Mouse (Mus musculus) intestine, embryonic 16.5 days (tissue): ENCODE measurements around the gene Pou3f1. TPM values are rescaled to one million over a fixed set of nuclear protein-coding genes. Genes with fewer than 3 reads are reported as not detected.

Experiments
- ATAC-seq: fragments of 200-750 bp; cut with Nextera tagmentation; 2 replicates; pipeline ENCODE4 v1.8.0; 2017; ENCODE audit warnings: moderate TSS enrichment, moderate library complexity
- H3K27ac ChIP-seq: fragments of 300-500 bp; sonication (generic); 2 replicates; pipeline ENCODE4 v1.5.1; 2014; ENCODE audit warnings: mild to moderate bottlenecking, low read length
- H3K27me3 ChIP-seq: fragments of 300-500 bp; sonication (generic); replicated peaks from 2 replicates; pipeline ENCODE4 v1.6.1; 2014; ENCODE audit warnings: low read length, control low read depth, mixed read lengths; ENCODE audit not compliant: control insufficient read depth, insufficient read depth
- H3K36me3 ChIP-seq: fragments of 300-500 bp; sonication (generic); 2 replicates; pipeline ENCODE4 v1.6.1; 2014; ENCODE audit warnings: low read length, control low read depth; ENCODE audit not compliant: control insufficient read depth, insufficient read depth
- H3K4me1 ChIP-seq: fragments of 300-500 bp; sonication (generic); 2 replicates; pipeline ENCODE4 v1.6.1; 2014; ENCODE audit warnings: low read length, control low read depth, mixed read lengths; ENCODE audit not compliant: control insufficient read depth, insufficient read depth
- H3K4me2 ChIP-seq: fragments of 300-500 bp; sonication (generic); 2 replicates; pipeline ENCODE4 v1.6.1; 2014; ENCODE audit warnings: low read depth, low read length, control low read depth
- H3K4me3 ChIP-seq: fragments of 300-500 bp; sonication (generic); 2 replicates; pipeline ENCODE4 v1.5.1; 2014; ENCODE audit warnings: mild to moderate bottlenecking, low read length
- H3K9ac ChIP-seq: fragments of 300-500 bp; sonication (generic); 2 replicates; pipeline ENCODE4 v1.6.1; 2014; ENCODE audit warnings: low read depth, low read length
- H3K9me3 ChIP-seq: fragments of 300-500 bp; sonication (generic); 2 replicates; pipeline ENCODE4 v1.6.1; 2016; ENCODE audit warnings: low read length, control low read depth; ENCODE audit not compliant: control insufficient read depth
- whole genome bisulfite sequencing: fragments of 180-500 bp; shearing (Covaris S2); extraction: QIAGEN DNeasy Blood & Tissue Kit; methylation state at CpG from one replicate; pipeline ENCODE4 v1.1.7; 2014; 5-methylcytosine and 5-hydroxymethylcytosine counted together
- polyA plus RNA-seq: library from polyadenylated mRNA; unstranded; fragments of >200 nt; fragmentation: Nextera tagmentation; extraction: Ambion mirVana; gene quantifications from 2 replicates; pipeline ENCODE4 v1.2.1, GENCODE M21; 2015

Pou3f1 gene
- polyA plus RNA-seq, 1 experiment from 2014 or later = 0.04 TPM

- peak; percentile 48; the same call in 1 of the 2 replicates for ATAC-seq
- 13% methylated on average over 8 of the region's 8 CpGs for WGBS
- H3K9ac ChIP-seq = no peak overlapping the region; the same call in 1 of the 2 replicates
- no peaks in the 10 kb centered on the region for H3K9me3 ChIP-seq
- H3K27ac ChIP-seq = no peak overlapping the region
- peaks cover 7% of the 10 kb centered on the region; the same call in 1 of the 2 replicates for H3K4me1 ChIP-seq
- peak overlapping the region; percentile 32 for H3K4me2 ChIP-seq
- no peaks in the 10 kb centered on the region for H3K36me3 ChIP-seq
- peaks cover 5% of the 10 kb centered on the region; the same call in 1 of the 2 replicates for H3K27me3 ChIP-seq
- H3K4me3 ChIP-seq = peak overlapping the region; percentile 19; the same call in 1 of the 2 replicates
Measured at GRCm38 (mm10) chr4:124646591-124646990, 10.0 kb upstream of the Pou3f1 start.

GRCm38 (mm10) chr4:124647909-124648308 is 8.7 kb upstream of the Pou3f1 start:
- Histone ChIP-seq H3K27ac (no peak overlapping the region), H3K4me3 (no peak overlapping the region), H3K9me3 (no peaks in the 10 kb centered on the region), H3K36me3 (no peaks in the 10 kb centered on the region), H3K9ac (no peak overlapping the region), H3K4me1 (peaks cover 7% of the 10 kb centered on the region; the same call in 1 of the 2 replicates), H3K4me2 (no peak overlapping the region), H3K27me3 (peaks cover 8% of the 10 kb centered on the region)
- WGBS = 50% methylated on average over 5 of the region's 5 CpGs
- ATAC-seq = no peak

- no peak overlapping the region for H3K4me2 ChIP-seq
- H3K27me3 ChIP-seq = peaks cover 48% of the 10 kb centered on the region
- H3K4me3 ChIP-seq = no peak overlapping the region
- H3K36me3 ChIP-seq = no peaks in the 10 kb centered on the region
- peaks cover 10% of the 10 kb centered on the region for H3K4me1 ChIP-seq
- H3K27ac ChIP-seq = no peak overlapping the region
- H3K9me3 ChIP-seq = no peaks in the 10 kb centered on the region
- no peak for ATAC-seq
- H3K9ac ChIP-seq = no peak overlapping the region
- 13% methylated on average over 9 of the region's 9 CpGs for WGBS
Measured at GRCm38 (mm10) chr4:124652886-124653285, 3.7 kb upstream of the Pou3f1 start.

- no peaks in the 10 kb centered on the region for H3K36me3 ChIP-seq
- peak overlapping the region; percentile 96 for H3K4me2 ChIP-seq
- 1% methylated on average over 86 of the region's 92 CpGs for WGBS
- peak overlapping the region; percentile 66 for H3K4me3 ChIP-seq
- H3K27me3 ChIP-seq = peaks cover 80% of the 10 kb centered on the region
- H3K9ac ChIP-seq = peak overlapping the region; percentile 64
- peak; percentile 94 for ATAC-seq
- no peak overlapping the region for H3K27ac ChIP-seq
- no peaks in the 10 kb centered on the region for H3K9me3 ChIP-seq
- peaks cover 23% of the 10 kb centered on the region for H3K4me1 ChIP-seq
Measured at GRCm38 (mm10) chr4:124656854-124657650, 445 bp downstream of the Pou3f1 start.

- WGBS = 0% methylated on average over 28 of the region's 61 CpGs
- H3K27me3 ChIP-seq = peaks cover 84% of the 10 kb centered on the region
Measured at GRCm38 (mm10) chr4:124657781-124658180, 1.2 kb downstream of the Pou3f1 start.

GRCm38 (mm10) chr4:124658412-124658851 is 1.8 kb downstream of the Pou3f1 start:
- no peaks in the 10 kb centered on the region for H3K9me3 ChIP-seq
- 1% methylated on average over 39 of the region's 39 CpGs for WGBS
- H3K9ac ChIP-seq = no peak overlapping the region
- H3K4me1 ChIP-seq = peaks cover 23% of the 10 kb centered on the region
- H3K36me3 ChIP-seq = no peaks in the 10 kb centered on the region
- ATAC-seq = no peak
- peaks cover 90% of the 10 kb centered on the region for H3K27me3 ChIP-seq
- H3K4me2 ChIP-seq = peak overlapping the region; percentile 96; the same call in 1 of the 2 replicates
- no peak overlapping the region for H3K27ac ChIP-seq
- peak overlapping the region; percentile 66 for H3K4me3 ChIP-seq

More at GRCm38 (mm10) chr4:124657781-124658180, 1.2 kb downstream of the Pou3f1 start:
- Histone ChIP-seq H3K36me3 (no peaks in the 10 kb centered on the region), H3K27ac (no peak overlapping the region), H3K4me1 (peaks cover 23% of the 10 kb centered on the region), H3K4me2 (peak overlapping the region; percentile 96), H3K9ac (peak overlapping the region; percentile 51; the same call in 1 of the 2 replicates), H3K9me3 (no peaks in the 10 kb centered on the region), H3K4me3 (peak overlapping the region; percentile 66)
- ATAC-seq = no peak; the same call in 1 of the 2 replicates

- peaks cover 85% of the 10 kb centered on the region for H3K27me3 ChIP-seq
- H3K4me2 ChIP-seq = peak overlapping the region; percentile 12; the same call in 1 of the 2 replicates
- no peak overlapping the region for H3K27ac ChIP-seq
- H3K4me1 ChIP-seq = peaks cover 23% of the 10 kb centered on the region
- no peaks in the 10 kb centered on the region for H3K36me3 ChIP-seq
- 3% methylated on average over 68 of the region's 68 CpGs for WGBS
- H3K9ac ChIP-seq = no peak overlapping the region
- ATAC-seq = no peak
- no peaks in the 10 kb centered on the region for H3K9me3 ChIP-seq
- H3K4me3 ChIP-seq = peak overlapping the region; percentile 29
Measured at GRCm38 (mm10) chr4:124659251-124660217, 2.9 kb downstream of the Pou3f1 start.

GRCm38 (mm10) chr4:124660603-124661002 is 4.0 kb downstream of the Pou3f1 start:
- Histone ChIP-seq H3K4me3 (no peak overlapping the region), H3K27me3 (peaks cover 83% of the 10 kb centered on the region), H3K27ac (no peak overlapping the region), H3K4me1 (peaks cover 23% of the 10 kb centered on the region), H3K4me2 (no peak overlapping the region), H3K9ac (no peak overlapping the region), H3K9me3 (no peaks in the 10 kb centered on the region), H3K36me3 (no peaks in the 10 kb centered on the region)
- ATAC-seq = no peak
- WGBS = 46% methylated on average over 3 of the region's 3 CpGs

GRCm38 (mm10) chr4:124663034-124663433 is 6.4 kb downstream of the Pou3f1 start:
- H3K27me3 ChIP-seq = peaks cover 61% of the 10 kb centered on the region
- 53% methylated on average over 3 of the region's 3 CpGs for WGBS
- no peaks in the 10 kb centered on the region for H3K9me3 ChIP-seq

More at GRCm38 (mm10) chr4:124663034-124663433, 6.4 kb downstream of the Pou3f1 start:
- Histone ChIP-seq H3K36me3 (no peaks in the 10 kb centered on the region), H3K4me2 (no peak overlapping the region), H3K4me1 (peaks cover 12% of the 10 kb centered on the region), H3K4me3 (no peak overlapping the region), H3K9ac (no peak overlapping the region), H3K27ac (no peak overlapping the region)
- no peak for ATAC-seq
